Mouse (Mus musculus): ENCODE data around the gene Ablim1.
A peak's percentile ranks its signal among the peaks of the same experiment; 100 is the strongest.
"Not testable (repeated sequence)": the region's sequence is repeated elsewhere in the genome, so short reads cannot be mapped to it uniquely, and the experiment has no call there.

Ablim1 gene

GRCm38 (mm10) chr19:57143646-57144045, 171.1 kb downstream of the Ablim1 start:
- DNase-seq: no peak

GRCm38 (mm10) chr19:57141756-57142461, 172.8 kb downstream of the Ablim1 start:
- no peak for DNase-seq

- no peak for DNase-seq
Measured at GRCm38 (mm10) chr19:57140874-57141273, 173.8 kb downstream of the Ablim1 start.

GRCm38 (mm10) chr19:57140071-57140470, 174.6 kb downstream of the Ablim1 start:
- DNase-seq: no peak

- no peak for DNase-seq
Measured at GRCm38 (mm10) chr19:57138909-57139617, 175.7 kb downstream of the Ablim1 start.

- no peak for DNase-seq
Measured at GRCm38 (mm10) chr19:57138469-57138868, 176.2 kb downstream of the Ablim1 start.

GRCm38 (mm10) chr19:57138045-57138444, 176.7 kb downstream of the Ablim1 start:
- no peak for DNase-seq

GRCm38 (mm10) chr19:57136228-57136627, 178.5 kb downstream of the Ablim1 start:
- peak; percentile 30 for DNase-seq

- not testable (repeated sequence) for DNase-seq
Measured at GRCm38 (mm10) chr19:57135654-57136053, 179.1 kb downstream of the Ablim1 start.

- DNase-seq: no peak
Measured at GRCm38 (mm10) chr19:57134654-57135348, 179.9 kb downstream of the Ablim1 start.

GRCm38 (mm10) chr19:57132916-57133520, 181.7 kb downstream of the Ablim1 start:
- DNase-seq: no peak

- DNase-seq: no peak
Measured at GRCm38 (mm10) chr19:57132281-57132680, 182.4 kb downstream of the Ablim1 start.

GRCm38 (mm10) chr19:57131366-57131765, 183.4 kb downstream of the Ablim1 start:
- DNase-seq: no peak

GRCm38 (mm10) chr19:57130591-57130990, 184.1 kb downstream of the Ablim1 start:
- DNase-seq: no peak

GRCm38 (mm10) chr19:57129729-57130128, 185.0 kb downstream of the Ablim1 start:
- no peak for DNase-seq

- no peak for DNase-seq
Measured at GRCm38 (mm10) chr19:57128037-57128436, 186.7 kb downstream of the Ablim1 start.

- DNase-seq: no peak
Measured at GRCm38 (mm10) chr19:57127523-57127922, 187.2 kb downstream of the Ablim1 start.

GRCm38 (mm10) chr19:57126950-57127349, 187.8 kb downstream of the Ablim1 start:
- DNase-seq: no peak

GRCm38 (mm10) chr19:57124906-57125305, 189.8 kb downstream of the Ablim1 start:
- no peak for DNase-seq

- no peak for DNase-seq
Measured at GRCm38 (mm10) chr19:57124138-57124519, 190.6 kb downstream of the Ablim1 start.

GRCm38 (mm10) chr19:57123503-57124137, 191.1 kb downstream of the Ablim1 start:
- DNase-seq: peak; percentile 45

- DNase-seq: no peak
Measured at GRCm38 (mm10) chr19:57122261-57122660, 192.5 kb downstream of the Ablim1 start.

GRCm38 (mm10) chr19:57121036-57121435, 193.7 kb downstream of the Ablim1 start:
- no peak for DNase-seq
